Mouse (Mus musculus): ENCODE data around the gene Hoxb4.

- TF ChIP-seq POLR2A (IDR thresholded peaks at IDR 0.05; ENCODE audit: borderline replicate concordance, low read depth, low read length) (no peak), CTCF (IDR thresholded peaks at IDR 0.05; ENCODE audit: low read depth, low read length) (no peak)
Observed at GRCm38 (mm10) chr11:96352691-96353521, 34.8 kb downstream of the Hoxb4 start.

All from bone marrow macrophage, adult 2 months (primary cell).